Mouse (Mus musculus): ENCODE data around the gene Slc35e2. TPM values are rescaled to one million over a fixed set of nuclear protein-coding genes. Genes with fewer than 3 reads are reported as not detected.
"Not testable (repeated sequence)": the region's sequence is repeated elsewhere in the genome, so short reads cannot be mapped to it uniquely, and the experiment has no call there.

The Slc35e2 gene
- polyA plus RNA-seq, 1 experiment from 2014 or later, result 6.2 TPM

DNA sequence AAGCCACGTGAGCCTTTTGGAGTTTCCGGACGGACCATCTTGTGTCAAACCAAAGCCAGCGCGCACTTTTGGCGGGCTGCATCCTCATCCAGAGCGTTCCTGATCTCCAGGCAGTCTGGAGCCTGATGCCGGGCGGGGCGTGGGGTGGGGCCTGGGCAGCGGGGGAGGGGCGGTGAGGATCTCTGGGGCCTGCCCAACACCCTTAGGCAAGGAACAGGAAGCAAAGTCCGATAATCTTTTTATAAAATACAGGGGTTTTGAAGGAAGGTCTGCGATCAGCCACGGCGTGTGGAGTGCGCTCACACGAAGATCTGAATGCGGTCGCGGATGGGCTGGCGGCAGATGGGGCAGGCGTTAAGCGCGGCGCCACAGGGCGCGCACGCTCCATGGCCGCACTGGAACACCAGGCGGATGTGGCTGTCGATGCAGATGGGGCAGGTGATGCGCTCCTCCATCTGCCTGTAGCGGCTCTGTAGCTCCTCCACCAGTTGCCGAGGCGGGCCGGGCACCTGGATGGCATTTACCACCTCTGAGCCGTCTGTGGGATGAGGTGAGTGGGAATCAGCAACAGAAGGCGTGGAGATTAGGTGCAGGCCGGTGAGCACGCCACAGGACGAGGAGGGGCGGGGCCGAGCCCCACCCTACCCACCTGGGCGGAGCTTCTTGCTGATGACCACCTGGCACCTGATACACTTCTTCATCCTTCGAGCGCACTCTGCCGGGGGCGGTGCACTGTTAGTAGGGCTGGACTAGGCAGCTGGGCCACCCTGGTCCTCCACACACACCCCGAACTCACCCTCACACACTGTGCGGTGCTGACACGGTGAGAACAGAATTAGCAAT, 53.5 kb downstream of the Slc35e2 start:
- H3K4me2 ChIP-seq (ENCODE audit: low read depth, low read length), result peak overlapping the region; percentile 73
- ATAC-seq, result peak; percentile 79
- H3K9me3 ChIP-seq (ENCODE audit: control insufficient read depth, low read length), result no peaks in the 10 kb centered on the region
- H3K9ac ChIP-seq (ENCODE audit: low read depth, low read length), result peak overlapping the region; percentile 73
- H3K4me3 ChIP-seq (ENCODE audit: low read length), result peak overlapping the region; percentile 49
- 2% methylated on average over 52 of the region's 52 CpGs for WGBS
- H3K27me3 ChIP-seq (replicated peaks; ENCODE audit: control insufficient read depth, insufficient read depth, low read length), result no peaks in the 10 kb centered on the region; the same call in 1 of the 2 replicates
- H3K27ac ChIP-seq (ENCODE audit: low read length), result peak overlapping the region; percentile 47
- peaks cover 43% of the 10 kb centered on the region for H3K4me1 ChIP-seq (ENCODE audit: control insufficient read depth, insufficient read depth, low read length)
- peaks cover 15% of the 10 kb centered on the region for H3K36me3 ChIP-seq (ENCODE audit: control insufficient read depth, insufficient read depth, low read length)

DNA sequence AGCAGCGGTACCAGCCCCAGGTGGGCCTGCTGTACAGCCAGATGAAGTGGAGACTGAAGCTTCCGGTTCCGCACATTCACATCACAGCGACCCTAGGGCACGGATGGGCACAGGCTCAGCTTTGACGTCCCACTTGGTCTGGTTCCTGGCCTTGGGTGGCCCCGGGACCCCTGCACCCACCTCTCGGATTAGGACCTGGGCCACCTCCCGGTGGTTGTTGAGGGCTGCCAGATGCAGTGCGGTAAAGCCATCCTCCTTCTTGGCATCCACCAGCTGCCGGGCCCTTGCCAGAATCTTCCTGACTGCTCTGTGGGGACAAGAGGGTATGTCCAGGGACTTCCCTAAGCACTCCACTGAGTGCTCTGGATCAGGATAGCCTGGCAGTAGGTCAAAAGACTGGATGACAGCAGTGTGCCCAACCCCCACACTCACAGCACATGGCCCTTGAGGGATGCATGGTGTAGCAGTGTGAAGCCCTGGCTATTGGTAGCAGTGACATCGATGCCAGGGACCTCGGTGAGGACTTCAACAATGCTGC, 55.1 kb downstream of the Slc35e2 start:
- WGBS, result 94% methylated on average over 13 of the region's 13 CpGs
- Histone ChIP-seq H3K4me2 (ENCODE audit: low read depth, low read length) (no peak overlapping the region), H3K27me3 (replicated peaks; ENCODE audit: control insufficient read depth, insufficient read depth, low read length) (no peaks in the 10 kb centered on the region; the same call in 1 of the 2 replicates), H3K9ac (ENCODE audit: low read depth, low read length) (no peak overlapping the region), H3K4me1 (ENCODE audit: control insufficient read depth, insufficient read depth, low read length) (peaks cover 43% of the 10 kb centered on the region), H3K27ac (ENCODE audit: low read length) (no peak overlapping the region), H3K4me3 (ENCODE audit: low read length) (no peak overlapping the region), H3K36me3 (ENCODE audit: control insufficient read depth, insufficient read depth, low read length) (peaks cover 7% of the 10 kb centered on the region; the same call in 1 of the 2 replicates), H3K9me3 (ENCODE audit: control insufficient read depth, low read length) (no peaks in the 10 kb centered on the region)
- no peak for ATAC-seq

DNA sequence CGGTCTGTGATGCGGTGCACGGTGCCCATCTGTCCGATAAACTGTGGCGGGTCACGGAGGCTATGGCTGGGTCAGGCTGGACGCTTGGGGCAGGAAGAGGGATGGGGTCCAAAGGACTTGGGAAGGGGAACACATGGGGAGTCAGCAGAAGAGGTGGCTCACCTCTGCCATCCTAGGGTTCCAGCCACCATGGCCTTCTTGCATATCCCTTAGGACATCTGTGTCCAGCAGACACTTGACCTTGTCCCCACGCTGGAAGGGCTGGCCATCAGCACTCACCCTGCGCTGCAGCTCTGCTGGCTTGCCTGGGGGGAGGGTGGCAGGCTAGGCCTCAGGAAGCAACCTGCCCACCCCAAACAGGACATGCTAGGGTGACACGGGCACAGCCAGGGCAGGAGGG, 57.7 kb downstream of the Slc35e2 start:
- H3K27me3 ChIP-seq (replicated peaks; ENCODE audit: control insufficient read depth, insufficient read depth, low read length), result no peaks in the 10 kb centered on the region
- H3K4me1 ChIP-seq (ENCODE audit: control insufficient read depth, insufficient read depth, low read length), result peaks cover 19% of the 10 kb centered on the region
- no peak for ATAC-seq
- no peaks in the 10 kb centered on the region for H3K9me3 ChIP-seq (ENCODE audit: control insufficient read depth, low read length)
- H3K9ac ChIP-seq (ENCODE audit: low read depth, low read length), result no peak overlapping the region
- H3K27ac ChIP-seq (ENCODE audit: low read length), result no peak overlapping the region
- H3K4me3 ChIP-seq (ENCODE audit: low read length), result no peak overlapping the region
- WGBS, result 90% methylated on average over 10 of the region's 10 CpGs
- H3K36me3 ChIP-seq (ENCODE audit: control insufficient read depth, insufficient read depth, low read length), result peaks cover 7% of the 10 kb centered on the region; the same call in 1 of the 2 replicates
- no peak overlapping the region for H3K4me2 ChIP-seq (ENCODE audit: low read depth, low read length)

DNA sequence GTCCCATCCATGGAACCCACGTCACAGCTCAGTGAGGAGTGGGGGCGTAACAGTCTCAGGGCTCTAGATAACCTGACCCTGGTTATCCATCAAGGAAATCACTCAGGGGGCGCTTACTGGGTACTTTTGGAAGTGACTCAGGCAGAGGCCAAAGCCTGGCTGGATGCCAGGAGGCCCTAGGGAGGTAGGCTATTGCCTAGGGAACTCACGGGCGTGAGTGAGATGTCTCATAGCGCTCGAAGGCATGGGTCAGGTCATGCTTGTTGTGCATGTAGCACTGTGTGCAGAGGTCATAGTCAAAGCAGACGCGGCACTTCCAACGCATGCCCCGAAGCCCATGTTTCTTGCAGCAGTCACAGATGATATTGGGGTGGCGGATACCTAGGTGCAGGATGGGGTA, 59.4 kb downstream of the Slc35e2 start:
- Histone ChIP-seq H3K4me3 (ENCODE audit: low read length) (no peak overlapping the region), H3K4me1 (ENCODE audit: control insufficient read depth, insufficient read depth, low read length) (peaks cover 5% of the 10 kb centered on the region; the same call in 1 of the 2 replicates), H3K36me3 (ENCODE audit: control insufficient read depth, insufficient read depth, low read length) (peaks cover 7% of the 10 kb centered on the region; the same call in 1 of the 2 replicates), H3K27ac (ENCODE audit: low read length) (no peak overlapping the region), H3K27me3 (replicated peaks; ENCODE audit: control insufficient read depth, insufficient read depth, low read length) (no peaks in the 10 kb centered on the region), H3K4me2 (ENCODE audit: low read depth, low read length) (no peak overlapping the region), H3K9me3 (ENCODE audit: control insufficient read depth, low read length) (no peaks in the 10 kb centered on the region), H3K9ac (ENCODE audit: low read depth, low read length) (no peak overlapping the region)
- ATAC-seq, result peak; percentile 68
- whole genome bisulfite sequencing, result 69% methylated on average over 12 of the region's 12 CpGs

DNA sequence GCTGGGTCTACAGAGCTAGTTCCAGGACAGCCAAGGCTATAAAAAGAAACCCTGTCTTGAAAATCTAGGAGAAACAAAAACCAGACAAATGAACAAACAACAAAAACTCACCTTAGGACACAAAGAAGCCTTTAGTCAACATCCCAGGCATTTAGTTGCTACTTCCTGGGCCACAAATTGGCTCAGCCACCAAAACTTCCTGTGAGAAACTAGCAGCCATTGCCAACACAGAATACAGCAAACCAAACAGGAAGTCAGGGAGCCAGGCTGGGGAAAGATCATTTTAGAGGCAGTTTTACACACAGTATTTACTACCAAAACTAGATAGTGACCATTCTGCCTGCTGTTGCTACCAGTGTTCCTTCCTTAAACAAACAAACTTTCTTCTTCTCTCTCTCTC, 65.7 kb downstream of the Slc35e2 start:
- Histone ChIP-seq H3K9ac (ENCODE audit: low read depth, low read length) (no peak overlapping the region), H3K36me3 (ENCODE audit: control insufficient read depth, insufficient read depth, low read length) (no peaks in the 10 kb centered on the region), H3K9me3 (ENCODE audit: control insufficient read depth, low read length) (no peaks in the 10 kb centered on the region), H3K27ac (ENCODE audit: low read length) (no peak overlapping the region), H3K4me3 (ENCODE audit: low read length) (no peak overlapping the region), H3K4me1 (ENCODE audit: control insufficient read depth, insufficient read depth, low read length) (peaks cover 17% of the 10 kb centered on the region), H3K27me3 (replicated peaks; ENCODE audit: control insufficient read depth, insufficient read depth, low read length) (no peaks in the 10 kb centered on the region), H3K4me2 (ENCODE audit: low read depth, low read length) (no peak overlapping the region)
- ATAC-seq, result no peak

DNA sequence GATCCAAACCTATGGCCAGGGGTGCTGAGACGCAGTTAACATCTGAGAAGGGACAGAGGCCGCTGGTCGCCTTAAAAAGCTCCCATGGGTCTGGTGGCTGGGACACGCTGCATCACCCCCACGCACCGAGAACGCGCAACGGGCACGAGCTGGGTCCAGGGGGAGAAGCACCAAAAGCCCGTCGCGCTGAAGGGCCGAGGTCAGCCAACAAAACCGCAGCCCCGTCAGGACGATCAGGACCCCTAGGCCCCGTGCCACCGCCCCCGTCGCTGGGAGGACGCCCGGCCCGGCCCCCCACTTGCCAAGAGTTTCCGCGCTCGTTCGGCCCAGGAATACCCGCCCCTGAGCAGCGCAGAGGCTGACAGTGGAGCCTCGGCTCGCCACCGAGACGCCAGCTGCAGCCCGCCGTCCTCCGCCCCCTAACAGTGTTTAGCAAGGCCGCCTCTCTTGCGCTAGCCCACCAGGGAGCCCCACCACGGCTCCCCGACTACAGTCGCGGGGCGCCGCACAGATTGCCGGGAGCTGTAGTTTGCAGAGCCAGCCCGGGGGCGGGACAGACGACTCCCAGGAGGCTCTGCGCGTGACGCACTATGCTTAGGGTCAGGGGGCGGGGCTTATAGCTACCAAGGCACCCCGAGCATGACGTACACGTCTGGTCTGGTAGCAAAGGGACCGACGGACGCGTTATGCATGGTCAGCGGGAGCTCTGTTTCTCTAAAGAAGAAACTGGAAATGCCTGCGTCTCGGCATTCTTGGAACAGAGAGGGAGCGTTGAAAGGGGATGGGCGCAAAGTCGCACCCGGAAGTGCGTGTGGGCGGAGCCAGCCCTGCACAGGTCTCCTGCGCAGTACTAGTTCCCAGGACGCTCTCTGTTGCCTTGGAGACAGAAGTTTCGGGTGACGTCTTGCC, 67.7 kb downstream of the Slc35e2 start, which contains the start of gene Mib2:
Gene Mib2, minus strand, starts transcription at position 510 of the 909 bp plus-strand sequence.
- peak within 1 kb of the TSS; percentile 89 for H3K4me2 ChIP-seq (ENCODE audit: low read depth, low read length)
- WGBS, result under 1% methylated on average over 73 of the region's 73 CpGs
- peak within 1 kb of the TSS; percentile 89 for H3K4me3 ChIP-seq (ENCODE audit: low read length)
- peak within 1 kb of the TSS; percentile 84 for H3K9ac ChIP-seq (ENCODE audit: low read depth, low read length)
- H3K27ac ChIP-seq (ENCODE audit: low read length), result peak within 1 kb of the TSS; percentile 69
- peaks cover 17% of the 10 kb centered on the region for H3K4me1 ChIP-seq (ENCODE audit: control insufficient read depth, insufficient read depth, low read length)
- no peaks in the 10 kb centered on the region for H3K27me3 ChIP-seq (replicated peaks; ENCODE audit: control insufficient read depth, insufficient read depth, low read length)
- no peaks in the 10 kb centered on the region for H3K36me3 ChIP-seq (ENCODE audit: control insufficient read depth, insufficient read depth, low read length)
- peak; percentile 98 for ATAC-seq
- no peaks in the 10 kb centered on the region for H3K9me3 ChIP-seq (ENCODE audit: control insufficient read depth, low read length)

DNA sequence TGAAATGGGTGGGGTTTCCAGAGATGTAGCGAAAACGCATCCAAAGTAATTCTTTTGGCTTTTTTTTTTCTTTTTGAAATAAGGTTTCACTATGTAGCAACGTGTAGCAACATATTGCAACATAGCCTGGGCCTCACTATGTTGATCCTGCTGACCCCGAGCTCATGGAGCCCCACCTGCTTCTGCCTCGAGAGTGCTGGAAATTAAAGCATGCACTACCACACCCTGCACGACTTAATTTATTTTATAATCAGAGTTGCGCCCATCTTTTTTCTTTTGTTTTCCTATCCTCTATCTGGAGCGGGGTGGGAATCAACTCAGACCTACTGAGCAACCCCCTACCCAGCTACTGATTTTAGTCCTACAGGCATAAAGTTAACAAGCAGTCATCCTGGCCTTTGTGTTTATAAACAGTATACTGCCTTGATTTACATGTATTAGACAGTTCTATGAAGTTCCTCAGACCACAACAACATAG, 68.4 kb downstream of the Slc35e2 start:
- Histone ChIP-seq H3K4me3 (ENCODE audit: low read length) (peak overlapping the region; percentile 89), H3K4me1 (ENCODE audit: control insufficient read depth, insufficient read depth, low read length) (peaks cover 17% of the 10 kb centered on the region), H3K36me3 (ENCODE audit: control insufficient read depth, insufficient read depth, low read length) (no peaks in the 10 kb centered on the region), H3K4me2 (ENCODE audit: low read depth, low read length) (peak overlapping the region; percentile 58), H3K9me3 (ENCODE audit: control insufficient read depth, low read length) (no peaks in the 10 kb centered on the region), H3K9ac (ENCODE audit: low read depth, low read length) (peak overlapping the region; percentile 84; the same call in 1 of the 2 replicates), H3K27me3 (replicated peaks; ENCODE audit: control insufficient read depth, insufficient read depth, low read length) (no peaks in the 10 kb centered on the region), H3K27ac (ENCODE audit: low read length) (peak overlapping the region; percentile 69)
- 1% methylated on average over 8 of the region's 8 CpGs for WGBS
- peak; percentile 36 for ATAC-seq

DNA sequence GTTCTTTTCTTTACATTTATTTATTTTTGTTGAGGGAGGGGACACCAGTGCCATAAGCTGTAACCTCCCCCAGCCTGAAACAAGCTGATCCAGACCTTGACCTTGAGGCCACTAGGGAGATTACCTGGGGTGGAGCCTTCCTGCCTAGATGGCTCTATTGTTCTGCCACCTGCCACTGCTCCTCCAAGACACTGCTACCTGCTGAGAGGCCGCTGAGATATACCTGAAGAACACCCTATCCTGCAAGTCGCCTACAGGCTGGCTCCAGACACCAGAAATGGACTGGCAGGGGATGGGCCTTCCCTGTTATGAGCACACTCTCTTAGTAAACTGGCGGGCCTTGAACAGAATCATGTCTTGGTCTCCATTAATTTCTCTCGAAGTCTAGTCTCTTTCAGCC, 69.0 kb downstream of the Slc35e2 start:
- peak; percentile 1; the same call in 1 of the 2 replicates for ATAC-seq
- not testable (repeated sequence) for H3K4me3 ChIP-seq (ENCODE audit: low read length); H3K27me3 ChIP-seq (replicated peaks; ENCODE audit: control insufficient read depth, insufficient read depth, low read length); H3K36me3 ChIP-seq (ENCODE audit: control insufficient read depth, insufficient read depth, low read length); H3K4me2 ChIP-seq (ENCODE audit: low read depth, low read length); H3K9me3 ChIP-seq (ENCODE audit: control insufficient read depth, low read length)
- WGBS, result 51% methylated on average over 4 of the region's 4 CpGs
- H3K9ac ChIP-seq (ENCODE audit: low read depth, low read length), result 0 out of 2 replicates have a peak overlapping the region, but pooled peaks have one; percentile 84
- peak overlapping the region; percentile 69 for H3K27ac ChIP-seq (ENCODE audit: low read length)
- peaks cover 17% of the 10 kb centered on the region for H3K4me1 ChIP-seq (ENCODE audit: control insufficient read depth, insufficient read depth, low read length)

DNA sequence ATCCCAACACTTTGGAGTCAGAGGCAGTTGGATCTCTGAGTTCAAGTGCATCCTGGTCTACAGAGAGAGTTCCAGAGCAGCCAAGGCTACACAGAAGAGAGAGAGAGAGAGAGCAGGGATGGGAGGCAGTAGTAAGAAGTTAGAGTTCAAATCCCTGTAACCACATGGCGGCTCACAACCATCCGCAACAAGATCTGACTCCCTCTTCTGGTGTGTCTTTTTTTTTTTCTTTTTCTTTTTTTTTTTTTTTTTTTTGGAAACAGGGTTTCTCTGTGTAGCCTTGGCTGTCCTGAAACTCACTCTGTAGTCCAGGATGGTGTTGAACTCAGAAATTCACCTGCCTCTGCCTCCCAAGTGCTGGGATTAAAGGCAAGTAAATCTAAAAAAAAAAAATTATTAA, 70.9 kb downstream of the Slc35e2 start:
- peaks cover 17% of the 10 kb centered on the region for H3K4me1 ChIP-seq (ENCODE audit: control insufficient read depth, insufficient read depth, low read length)
- H3K27me3 ChIP-seq (replicated peaks; ENCODE audit: control insufficient read depth, insufficient read depth, low read length), result no peaks in the 10 kb centered on the region
- no peaks in the 10 kb centered on the region for H3K9me3 ChIP-seq (ENCODE audit: control insufficient read depth, low read length)
- H3K4me2 ChIP-seq (ENCODE audit: low read depth, low read length), result no peak overlapping the region
- ATAC-seq, result no peak
- WGBS, result 56% methylated on average over 2 of the region's 2 CpGs
- H3K36me3 ChIP-seq (ENCODE audit: control insufficient read depth, insufficient read depth, low read length), result no peaks in the 10 kb centered on the region
- H3K4me3 ChIP-seq (ENCODE audit: low read length), result no peak overlapping the region
- H3K27ac ChIP-seq (ENCODE audit: low read length), result no peak overlapping the region
- no peak overlapping the region for H3K9ac ChIP-seq (ENCODE audit: low read depth, low read length)
